9 mouse cellular contexts compared by ENCODE assay signal in the genomic region with DNA sequence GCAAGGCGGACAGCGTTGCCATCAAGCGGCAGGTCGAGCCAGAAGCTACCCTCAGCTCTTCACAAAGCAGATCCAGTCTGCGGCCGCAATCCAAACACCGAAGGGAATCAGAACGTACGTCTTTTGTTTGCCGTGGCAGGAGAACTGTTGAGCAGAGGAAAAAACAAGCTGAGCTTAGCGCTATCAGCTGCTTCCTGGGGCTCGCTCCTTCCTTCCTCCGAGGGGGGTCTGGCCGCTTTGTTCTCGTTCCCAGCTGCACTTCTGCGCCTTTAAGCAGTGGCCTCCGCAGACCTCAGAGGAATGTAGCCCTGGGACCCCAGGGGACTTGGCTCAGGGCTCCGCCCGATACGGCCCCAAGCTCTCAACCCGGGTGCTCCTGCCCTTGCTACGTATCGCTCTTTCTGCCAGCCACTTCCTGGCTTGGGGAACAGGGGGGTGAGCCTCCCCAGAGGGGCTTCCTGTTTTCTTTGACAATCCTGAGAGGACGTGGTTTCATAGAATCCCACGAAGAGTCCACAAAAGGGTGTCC. TPM values are rescaled to one million over a fixed set of nuclear protein-coding genes. Genes with fewer than 3 reads are reported as not detected.
DNase-seq lines count a peak whose midpoint lies in the region; ATAC-seq lines count a peak whose summit lies in the region.
"Had no signal": no experiment of that assay in that cellular context is flagged by ENCODE, and none has a peak within 500 bp of the region (broad histone marks: within the 10 kb centered on the region; RNA-seq: fewer than 3 reads in every experiment).

No protein-coding gene starts in this region.

- peak overlapping the region; percentile 41 for H3K4me3 ChIP-seq in embryonic facial prominence, embryonic 12.5 days
- peak overlapping the region; percentile 54 for H3K4me3 ChIP-seq in heart, embryonic 13.5 days
- H3K4me3 ChIP-seq in kidney, embryonic 15.5 days (replicated peaks), result peak overlapping the region; percentile 50
- H3K4me3 ChIP-seq in neural tube, embryonic 13.5 days, result peak overlapping the region; percentile 42

- no peaks in the 10 kb centered on the region for H3K27me3 ChIP-seq in embryonic facial prominence, embryonic 12.5 days
- no peaks in the 10 kb centered on the region for H3K27me3 ChIP-seq in heart, embryonic 13.5 days (replicated peaks)
- H3K27me3 ChIP-seq in kidney, embryonic 15.5 days, result no peaks in the 10 kb centered on the region
- H3K27me3 ChIP-seq in neural tube, embryonic 13.5 days, result 0 out of 2 replicates have a peak, but pooled peaks cover 7% of the 10 kb centered on the region
- H3K27me3 ChIP-seq: Patski had no signal

- WGBS in embryonic facial prominence, embryonic 12.5 days, result under 1% methylated on average over 25 of the region's 25 CpGs
- WGBS in heart, embryonic 13.5 days, result 2% methylated on average over 25 of the region's 25 CpGs
- under 1% methylated on average over 25 of the region's 25 CpGs for WGBS in kidney, embryonic 15.5 days
- under 1% methylated on average over 25 of the region's 25 CpGs for WGBS in neural tube, embryonic 13.5 days

- DNase-seq in 416B (ENCODE audit: low read depth), result peak; percentile 76
- DNase-seq in adrenal gland, postnatal 14 days, result peak; percentile 84
- peak; percentile 53 to 69 for DNase-seq in lung, adult 18-20 months
- peak; percentile 66 for DNase-seq in testis, postnatal 14 days (ENCODE audit: low spot score)

- H3K9me3 ChIP-seq in embryonic facial prominence, embryonic 12.5 days, result no peaks in the 10 kb centered on the region
- H3K9me3 ChIP-seq in heart, embryonic 13.5 days, result no peaks in the 10 kb centered on the region
- no peaks in the 10 kb centered on the region for H3K9me3 ChIP-seq in kidney, embryonic 15.5 days (replicated peaks)
- H3K9me3 ChIP-seq in neural tube, embryonic 13.5 days, result no peaks in the 10 kb centered on the region

- no peaks in the 10 kb centered on the region for H3K36me3 ChIP-seq in embryonic facial prominence, embryonic 12.5 days
- H3K36me3 ChIP-seq in heart, embryonic 13.5 days, result no peaks in the 10 kb centered on the region
- H3K36me3 ChIP-seq in kidney, embryonic 15.5 days, result no peaks in the 10 kb centered on the region
- H3K36me3 ChIP-seq in neural tube, embryonic 13.5 days, result no peaks in the 10 kb centered on the region

- H3K4me2 ChIP-seq in embryonic facial prominence, embryonic 12.5 days (replicated peaks), result peak overlapping the region; percentile 69
- peak overlapping the region; percentile 76 for H3K4me2 ChIP-seq in heart, embryonic 13.5 days
- peak overlapping the region; percentile 85 for H3K4me2 ChIP-seq in kidney, embryonic 15.5 days
- peak overlapping the region; percentile 74 for H3K4me2 ChIP-seq in neural tube, embryonic 13.5 days

- peak; percentile 70 for ATAC-seq in embryonic facial prominence, embryonic 12.5 days (ENCODE audit: insufficient number of reproducible peaks, insufficient read depth, low FRiP score, low TSS enrichment)
- ATAC-seq in heart, embryonic 13.5 days (ENCODE audit: extremely low read depth, insufficient number of reproducible peaks, low FRiP score, low TSS enrichment), result peak; percentile 49; the same call in 1 of the 2 replicates
- ATAC-seq in kidney, embryonic 15.5 days (replicated peaks; ENCODE audit: low FRiP score), result peak; percentile 83
- peak; percentile 72 for ATAC-seq in neural tube, embryonic 13.5 days (ENCODE audit: low read depth)
- ATAC-seq: Patski had no signal

- H3K9ac ChIP-seq in embryonic facial prominence, embryonic 12.5 days, result peak overlapping the region; percentile 42
- H3K9ac ChIP-seq in heart, embryonic 13.5 days, result peak overlapping the region; percentile 80
- peak overlapping the region; percentile 44 for H3K9ac ChIP-seq in kidney, embryonic 15.5 days
- peak overlapping the region; percentile 79 for H3K9ac ChIP-seq in neural tube, embryonic 13.5 days

- peaks cover 24% of the 10 kb centered on the region for H3K4me1 ChIP-seq in embryonic facial prominence, embryonic 12.5 days
- H3K4me1 ChIP-seq in heart, embryonic 13.5 days, result peaks cover 39% of the 10 kb centered on the region
- peaks cover 41% of the 10 kb centered on the region for H3K4me1 ChIP-seq in kidney, embryonic 15.5 days
- H3K4me1 ChIP-seq in neural tube, embryonic 13.5 days (replicated peaks), result peaks cover 34% of the 10 kb centered on the region

- peak overlapping the region; percentile 52 for H3K27ac ChIP-seq in embryonic facial prominence, embryonic 12.5 days
- H3K27ac ChIP-seq in heart, embryonic 13.5 days (replicated peaks), result peak overlapping the region; percentile 87
- peak overlapping the region; percentile 85 for H3K27ac ChIP-seq in kidney, embryonic 15.5 days
- peak overlapping the region; percentile 80 for H3K27ac ChIP-seq in neural tube, embryonic 13.5 days (replicated peaks)

RNA-seq across cellular contexts. Expression of gene Rnf7, which starts 40.6 kb away (rescaled TPM):
- total RNA-seq in adrenal gland, postnatal 14 days (2021), result 72.4 and 75.7 TPM in 2 replicates
- 246 and 252 TPM in 2 replicates for polyA plus RNA-seq in embryonic facial prominence, embryonic 12.5 days (2016; fragmentation: Nextera tagmentation; extraction: Ambion mirVana)
- 208 and 243 TPM in 2 replicates for polyA plus RNA-seq in heart, embryonic 13.5 days (2015; fragmentation: Nextera tagmentation; extraction: Ambion mirVana)
- polyA plus RNA-seq in kidney, embryonic 15.5 days (2015; fragmentation: Nextera tagmentation; extraction: Ambion mirVana), result 208 and 216 TPM in 2 replicates
- 285 and 287 TPM in 2 replicates for polyA plus RNA-seq in neural tube, embryonic 13.5 days (2015; fragmentation: Nextera tagmentation; extraction: Ambion mirVana)

Comparison
In these comparisons a context has a peak if more than half of its experiments do, and no peak if none do; other contexts are left out.
1. Peak in every context shown above with its lines: DNase-seq, ATAC-seq, H3K4me3 ChIP-seq and H3K27ac ChIP-seq.